In the genomic region with DNA sequence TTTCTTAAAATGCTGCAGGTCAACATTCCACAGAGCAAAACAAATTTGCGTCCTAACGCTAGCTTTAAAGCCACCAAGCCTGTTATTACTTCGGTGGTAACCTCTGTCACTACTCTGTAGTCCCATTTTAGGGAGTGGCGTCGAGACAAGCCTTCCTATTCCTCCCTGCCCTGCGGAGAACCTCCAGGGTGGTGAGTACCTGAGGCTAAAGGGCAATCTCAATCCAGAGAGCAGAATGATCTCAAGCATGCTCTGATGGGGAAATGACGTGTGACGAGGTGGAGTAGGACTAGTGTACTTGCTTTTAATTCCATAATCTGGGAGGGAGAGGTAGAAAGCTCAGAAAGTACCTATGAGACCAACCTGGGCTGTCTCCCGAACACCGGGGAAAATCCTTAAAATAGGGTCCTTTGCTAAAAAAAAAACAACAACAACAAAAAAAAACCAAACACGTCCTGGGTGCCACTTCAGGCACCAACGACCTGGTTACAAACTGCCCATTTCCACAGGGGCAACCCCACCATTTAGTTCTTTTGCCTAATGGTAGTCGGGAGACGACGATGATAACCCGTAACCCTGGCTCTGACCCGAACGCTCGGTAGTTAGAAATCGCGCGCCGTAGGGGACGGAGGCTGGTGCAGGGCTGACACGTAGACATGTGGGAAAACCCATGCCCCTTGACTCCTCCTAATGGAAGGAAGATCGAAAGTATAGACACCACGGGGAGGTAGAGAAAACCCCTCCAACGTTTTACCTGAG, we compare ENCODE assay signal across 7 mouse cellular contexts. TPM values are rescaled to one million over a fixed set of nuclear protein-coding genes. Genes with fewer than 3 reads are reported as not detected.
A peak's percentile ranks its signal among the peaks of the same experiment; 100 is the strongest.
DNase-seq lines count a peak whose midpoint lies in the region; ATAC-seq and TF ChIP-seq lines count a peak whose summit lies in the region.

No protein-coding gene starts in this region.

- H3K9me3 ChIP-seq in neural tube, embryonic 11.5 days (ENCODE audit: control insufficient read depth, low read length), result no peaks in the 10 kb centered on the region
- H3K9me3 ChIP-seq in hindbrain, postnatal 0 days (ENCODE audit: low read length), result no peaks in the 10 kb centered on the region
- H3K9me3 ChIP-seq in liver, embryonic 16.5 days (replicated peaks; ENCODE audit: control insufficient read depth, low read length), result no peaks in the 10 kb centered on the region

- H3K27me3 ChIP-seq in neural tube, embryonic 11.5 days (ENCODE audit: control insufficient read depth, insufficient read depth, low read length), result no peaks in the 10 kb centered on the region
- H3K27me3 ChIP-seq in hindbrain, postnatal 0 days (ENCODE audit: insufficient read depth, low read length), result no peaks in the 10 kb centered on the region
- no peaks in the 10 kb centered on the region for H3K27me3 ChIP-seq in liver, embryonic 16.5 days (ENCODE audit: control insufficient read depth, insufficient read depth, low read depth, low read length)

- DNase-seq in neural tube, embryonic 11.5 days (ENCODE audit: low spot score), result no peak
- no peak for DNase-seq in neural tube, embryonic 10.5 days (ENCODE audit: extremely low spot score, low spot score)
- peak; percentile 16 for DNase-seq in hindbrain, postnatal 0 days (ENCODE audit: low spot score)
- no peak for DNase-seq in thymus, postnatal 36 days
- DNase-seq in testis, postnatal 10 days (ENCODE audit: low spot score), result no peak

- TF ChIP-seq CTCF in cortical plate, adult 2 months (IDR thresholded peaks at IDR 0.05; ENCODE audit: extremely low read depth, insufficient read depth, low read length), result no peak
- no peak for TF ChIP-seq CTCF in hindbrain, postnatal 0 days (IDR thresholded peaks at IDR 0.05; ENCODE audit: low read depth)

- H3K27ac ChIP-seq in neural tube, embryonic 11.5 days (ENCODE audit: low read depth, low read length), result peak overlapping the region; percentile 97
- H3K27ac ChIP-seq in cortical plate, adult 2 months (ENCODE audit: insufficient read depth, low read length), result peak overlapping the region; percentile 2; the same call in 1 of the 2 replicates
- H3K27ac ChIP-seq in hindbrain, postnatal 0 days, result peak overlapping the region; percentile 98
- peak overlapping the region; percentile 95 for H3K27ac ChIP-seq in liver, embryonic 16.5 days (ENCODE audit: low read length)

- 3% methylated on average over 28 of the region's 28 CpGs for WGBS in neural tube, embryonic 11.5 days
- WGBS in hindbrain, postnatal 0 days, result 3% methylated on average over 28 of the region's 28 CpGs
- WGBS in liver, embryonic 16.5 days (ENCODE audit: insufficient replicate concordance), result 1% methylated on average over 28 of the region's 28 CpGs

- no peak for TF ChIP-seq POLR2A in cortical plate, adult 2 months (IDR thresholded peaks at IDR 0.05; ENCODE audit: extremely low read depth, insufficient read depth, low read length)

- ATAC-seq in neural tube, embryonic 11.5 days (ENCODE audit: insufficient read depth, low FRiP score, low TSS enrichment), result peak; percentile 8
- no peak for ATAC-seq in hindbrain, postnatal 0 days
- peak; percentile 1 for ATAC-seq in liver, embryonic 16.5 days (ENCODE audit: low read depth)

- H3K4me1 ChIP-seq in neural tube, embryonic 11.5 days (ENCODE audit: control insufficient read depth, insufficient read depth, low read length), result peaks cover 12% of the 10 kb centered on the region
- peaks cover 5% of the 10 kb centered on the region; the same call in 1 of the 2 replicates for H3K4me1 ChIP-seq in cortical plate, adult 2 months (ENCODE audit: control insufficient read depth, insufficient read depth, low read length)
- H3K4me1 ChIP-seq in hindbrain, postnatal 0 days (ENCODE audit: insufficient read depth, low read length), result peaks cover 16% of the 10 kb centered on the region
- H3K4me1 ChIP-seq in liver, embryonic 16.5 days (ENCODE audit: control insufficient read depth, low read depth, low read length), result peaks cover 32% of the 10 kb centered on the region

- peak overlapping the region; percentile 92 for H3K4me2 ChIP-seq in neural tube, embryonic 11.5 days (ENCODE audit: low read depth)
- H3K4me2 ChIP-seq in hindbrain, postnatal 0 days (ENCODE audit: low read depth, low read length), result peak overlapping the region; percentile 90
- H3K4me2 ChIP-seq in liver, embryonic 16.5 days (ENCODE audit: low read depth, low read length), result peak overlapping the region; percentile 71

- peak overlapping the region; percentile 82 for H3K4me3 ChIP-seq in neural tube, embryonic 11.5 days (ENCODE audit: low read depth, low read length)
- H3K4me3 ChIP-seq in cortical plate, adult 2 months (ENCODE audit: insufficient read depth, low read length), result peak overlapping the region; percentile 57
- H3K4me3 ChIP-seq in hindbrain, postnatal 0 days (ENCODE audit: low read length), result peak overlapping the region; percentile 73
- H3K4me3 ChIP-seq in liver, embryonic 16.5 days (ENCODE audit: low read depth, low read length), result peak overlapping the region; percentile 89

- peak overlapping the region; percentile 98 for H3K9ac ChIP-seq in neural tube, embryonic 11.5 days (ENCODE audit: low read length)
- peak overlapping the region; percentile 97 for H3K9ac ChIP-seq in hindbrain, postnatal 0 days (replicated peaks; ENCODE audit: low read length)
- peak overlapping the region; percentile 76 for H3K9ac ChIP-seq in liver, embryonic 16.5 days (ENCODE audit: low read depth, low read length)

- no peaks in the 10 kb centered on the region; the same call in 1 of the 2 replicates for H3K36me3 ChIP-seq in neural tube, embryonic 11.5 days (ENCODE audit: control insufficient read depth, insufficient read depth, low read length)
- peaks cover 13% of the 10 kb centered on the region; the same call in 1 of the 2 replicates for H3K36me3 ChIP-seq in hindbrain, postnatal 0 days (ENCODE audit: insufficient read depth, low read length)
- peaks cover 24% of the 10 kb centered on the region for H3K36me3 ChIP-seq in liver, embryonic 16.5 days (ENCODE audit: control insufficient read depth, insufficient read depth)

RNA-seq across cellular contexts. Expression of gene Mrps18b, which starts 0.5 kb away (rescaled TPM):
- 67.9 and 72.0 TPM in 2 replicates for polyA plus RNA-seq in neural tube, embryonic 11.5 days (2014; fragmentation: Nextera tagmentation; extraction: Ambion mirVana)
- 64.3 and 65.7 TPM in 2 replicates for polyA plus RNA-seq in cortical plate, adult 2 months (2012; rRNA removed)
- total RNA-seq in hindbrain, postnatal 0 days (2014; rRNA removed), result 42.9 and 45.9 TPM in 2 replicates
- polyA plus RNA-seq in hindbrain, postnatal 0 days (2015; fragmentation: Nextera tagmentation; extraction: Ambion mirVana), result 66.6 and 72.2 TPM in 2 replicates
- polyA plus RNA-seq in liver, embryonic 16.5 days (2015; fragmentation: Nextera tagmentation; extraction: Ambion mirVana), result 56.3 and 60.9 TPM in 2 replicates

RNA-seq across cellular contexts. Expression of gene Ppp1r10, which starts 0.5 kb away (rescaled TPM):
- 48.9 and 49.3 TPM in 2 replicates for polyA plus RNA-seq in neural tube, embryonic 11.5 days (2014; fragmentation: Nextera tagmentation; extraction: Ambion mirVana)
- 39.6 TPM in 2 replicates for polyA plus RNA-seq in cortical plate, adult 2 months (2012; rRNA removed)
- 37.5 and 44.0 TPM in 2 replicates for total RNA-seq in hindbrain, postnatal 0 days (2014; rRNA removed)
- polyA plus RNA-seq in hindbrain, postnatal 0 days (2015; fragmentation: Nextera tagmentation; extraction: Ambion mirVana), result 20.3 and 22.5 TPM in 2 replicates
- polyA plus RNA-seq in liver, embryonic 16.5 days (2015; fragmentation: Nextera tagmentation; extraction: Ambion mirVana), result 22.2 and 24.7 TPM in 2 replicates

RNA-seq across cellular contexts. Expression of gene Atat1, which starts 5.8 kb away (rescaled TPM):
- polyA plus RNA-seq in neural tube, embryonic 11.5 days (2014; fragmentation: Nextera tagmentation; extraction: Ambion mirVana), result 213 and 214 TPM in 2 replicates
- 92.6 and 96.8 TPM in 2 replicates for polyA plus RNA-seq in cortical plate, adult 2 months (2012; rRNA removed)
- total RNA-seq in hindbrain, postnatal 0 days (2014; rRNA removed), result 163 and 169 TPM in 2 replicates
- polyA plus RNA-seq in hindbrain, postnatal 0 days (2015; fragmentation: Nextera tagmentation; extraction: Ambion mirVana), result 222 and 225 TPM in 2 replicates
- 7.4 and 7.7 TPM in 2 replicates for polyA plus RNA-seq in liver, embryonic 16.5 days (2015; fragmentation: Nextera tagmentation; extraction: Ambion mirVana)

RNA-seq across cellular contexts. Expression of gene 2310061I04Rik, which starts 18.5 kb away (rescaled TPM):
- polyA plus RNA-seq in neural tube, embryonic 11.5 days (2014; fragmentation: Nextera tagmentation; extraction: Ambion mirVana), result 23.7 and 28.5 TPM in 2 replicates
- 103 TPM in 2 replicates for polyA plus RNA-seq in cortical plate, adult 2 months (2012; rRNA removed)
- 39.8 and 49.2 TPM in 2 replicates for total RNA-seq in hindbrain, postnatal 0 days (2014; rRNA removed)
- polyA plus RNA-seq in hindbrain, postnatal 0 days (2015; fragmentation: Nextera tagmentation; extraction: Ambion mirVana), result 69.0 and 74.3 TPM in 2 replicates
- 7.9 and 8.0 TPM in 2 replicates for polyA plus RNA-seq in liver, embryonic 16.5 days (2015; fragmentation: Nextera tagmentation; extraction: Ambion mirVana)

RNA-seq across cellular contexts. Expression of gene Dhx16, which starts 36.1 kb away (rescaled TPM):
- polyA plus RNA-seq in neural tube, embryonic 11.5 days (2014; fragmentation: Nextera tagmentation; extraction: Ambion mirVana), result 42.9 and 51.3 TPM in 2 replicates
- polyA plus RNA-seq in cortical plate, adult 2 months (2012; rRNA removed), result 42.6 and 44.1 TPM in 2 replicates
- 31.3 and 33.2 TPM in 2 replicates for total RNA-seq in hindbrain, postnatal 0 days (2014; rRNA removed)
- 22.9 and 23.1 TPM in 2 replicates for polyA plus RNA-seq in hindbrain, postnatal 0 days (2015; fragmentation: Nextera tagmentation; extraction: Ambion mirVana)
- polyA plus RNA-seq in liver, embryonic 16.5 days (2015; fragmentation: Nextera tagmentation; extraction: Ambion mirVana), result 29.1 and 29.8 TPM in 2 replicates

Comparison
In these comparisons a context has a peak if more than half of its experiments do, and no peak if none do; other contexts are left out.
1. H3K27ac ChIP-seq: peak in every context shown above with its lines; median percentile 98 in hindbrain, postnatal 0 days; 97 in neural tube, embryonic 11.5 days; 95 in liver, embryonic 16.5 days; 2 in cortical plate, adult 2 months.
2. RNA of gene Atat1, which starts 5.8 kb away (polyA plus RNA-seq): 222 to 225 TPM in hindbrain, postnatal 0 days, 213 to 214 TPM in neural tube, embryonic 11.5 days and 92.6 to 96.8 TPM in cortical plate, adult 2 months; 7.4 to 7.7 TPM in liver, embryonic 16.5 days; every median in the first group is over 10 times any median in the second.
3. Peak in every context shown above with its lines, with median percentiles within 50 percentile points of each other: H3K4me2 ChIP-seq, H3K4me3 ChIP-seq and H3K9ac ChIP-seq.